Mouse (Mus musculus): ENCODE measurements around the gene A2m.
A peak's percentile ranks its signal among the peaks of the same experiment; 100 is the strongest.

Gene A2m

GRCm38 (mm10) chr6:121635076-121635475 lies at the start of gene A2m:
A2m (plus strand) TSS chr6:121635376.
- DNase-seq (ENCODE audit: low read depth, low spot score), result no peak

- no peak for DNase-seq (ENCODE audit: low read depth, low spot score)
Measured at GRCm38 (mm10) chr6:121590131-121590530, 45.0 kb upstream of the A2m start.

- DNase-seq (ENCODE audit: low read depth, low spot score), result no peak
Measured at GRCm38 (mm10) chr6:121600927-121601326, 34.2 kb upstream of the A2m start.

GRCm38 (mm10) chr6:121607861-121608260 lies 27.3 kb upstream of the A2m start:
- DNase-seq (ENCODE audit: low read depth, low spot score), result peak; percentile 63

GRCm38 (mm10) chr6:121611796-121612195 lies 23.4 kb upstream of the A2m start:
- DNase-seq (ENCODE audit: low read depth, low spot score), result peak; percentile 52

- no peak for DNase-seq (ENCODE audit: low read depth, low spot score)
Measured at GRCm38 (mm10) chr6:121617476-121617875, 17.7 kb upstream of the A2m start.

- DNase-seq (ENCODE audit: low read depth, low spot score), result no peak
Measured at GRCm38 (mm10) chr6:121622525-121622924, 12.7 kb upstream of the A2m start.

- DNase-seq (ENCODE audit: low read depth, low spot score), result no peak
Measured at GRCm38 (mm10) chr6:121634520-121634919, 656 bp upstream of the A2m start.

- DNase-seq (ENCODE audit: low read depth, low spot score), result peak; percentile 83
Measured at GRCm38 (mm10) chr6:121635878-121636371, 749 bp downstream of the A2m start.

- DNase-seq (ENCODE audit: low read depth, low spot score), result no peak
Measured at GRCm38 (mm10) chr6:121648499-121648898, 13.3 kb downstream of the A2m start.

Measured in ZHBTc4 (cell line).